Mouse (Mus musculus): ENCODE measurements around the gene Gpt2.

The Gpt2 gene

GRCm38 (mm10) chr8:85492125-85492875 is at the start of gene Gpt2:
Gene Gpt2, plus strand, starts transcription at chr8:85492576.
- peak; percentile 96 for DNase-seq (ENCODE audit: low read depth, low spot score)

- no peak for DNase-seq (ENCODE audit: low read depth, low spot score)
Measured at GRCm38 (mm10) chr8:85444092-85444491, 48.3 kb upstream of the Gpt2 start.

- DNase-seq (ENCODE audit: low read depth, low spot score): no peak
Measured at GRCm38 (mm10) chr8:85445936-85446685, 46.3 kb upstream of the Gpt2 start.

GRCm38 (mm10) chr8:85450335-85450734 is 42.0 kb upstream of the Gpt2 start:
- no peak for DNase-seq (ENCODE audit: low read depth, low spot score)

GRCm38 (mm10) chr8:85452328-85452727 is 40.0 kb upstream of the Gpt2 start:
- DNase-seq (ENCODE audit: low read depth, low spot score): no peak

- DNase-seq (ENCODE audit: low read depth, low spot score): no peak
Measured at GRCm38 (mm10) chr8:85453256-85453655, 39.1 kb upstream of the Gpt2 start.

GRCm38 (mm10) chr8:85454750-85455149 is 37.6 kb upstream of the Gpt2 start:
- DNase-seq (ENCODE audit: low read depth, low spot score): no peak

GRCm38 (mm10) chr8:85456536-85456935 is 35.8 kb upstream of the Gpt2 start:
- DNase-seq (ENCODE audit: low read depth, low spot score): peak; percentile 89

- DNase-seq (ENCODE audit: low read depth, low spot score): no peak
Measured at GRCm38 (mm10) chr8:85459582-85459981, 32.8 kb upstream of the Gpt2 start.

- no peak for DNase-seq (ENCODE audit: low read depth, low spot score)
Measured at GRCm38 (mm10) chr8:85460804-85461203, 31.6 kb upstream of the Gpt2 start.

GRCm38 (mm10) chr8:85461377-85461776 is 31.0 kb upstream of the Gpt2 start:
- no peak for DNase-seq (ENCODE audit: low read depth, low spot score)

- no peak for DNase-seq (ENCODE audit: low read depth, low spot score)
Measured at GRCm38 (mm10) chr8:85462441-85462840, 29.9 kb upstream of the Gpt2 start.

- DNase-seq (ENCODE audit: low read depth, low spot score): no peak
Measured at GRCm38 (mm10) chr8:85464316-85464715, 28.1 kb upstream of the Gpt2 start.

GRCm38 (mm10) chr8:85466056-85466455 is 26.3 kb upstream of the Gpt2 start:
- no peak for DNase-seq (ENCODE audit: low read depth, low spot score)

GRCm38 (mm10) chr8:85470753-85471152 is 21.6 kb upstream of the Gpt2 start:
- DNase-seq (ENCODE audit: low read depth, low spot score): no peak

GRCm38 (mm10) chr8:85472800-85473199 is 19.6 kb upstream of the Gpt2 start:
- no peak for DNase-seq (ENCODE audit: low read depth, low spot score)

- no peak for DNase-seq (ENCODE audit: low read depth, low spot score)
Measured at GRCm38 (mm10) chr8:85473246-85473645, 19.1 kb upstream of the Gpt2 start.

GRCm38 (mm10) chr8:85474924-85475323 is 17.5 kb upstream of the Gpt2 start:
- no peak for DNase-seq (ENCODE audit: low read depth, low spot score)

GRCm38 (mm10) chr8:85476970-85477545 is 15.3 kb upstream of the Gpt2 start:
- DNase-seq (ENCODE audit: low read depth, low spot score): no peak

- DNase-seq (ENCODE audit: low read depth, low spot score): no peak
Measured at GRCm38 (mm10) chr8:85478397-85478796, 14.0 kb upstream of the Gpt2 start.

- DNase-seq (ENCODE audit: low read depth, low spot score): no peak
Measured at GRCm38 (mm10) chr8:85479710-85480109, 12.7 kb upstream of the Gpt2 start.

- no peak for DNase-seq (ENCODE audit: low read depth, low spot score)
Measured at GRCm38 (mm10) chr8:85481900-85482299, 10.5 kb upstream of the Gpt2 start.

- no peak for DNase-seq (ENCODE audit: low read depth, low spot score)
Measured at GRCm38 (mm10) chr8:85482427-85482826, 9.9 kb upstream of the Gpt2 start.

All from telencephalon, adult 2 months (tissue).